10 mouse cellular contexts compared by ENCODE assay signal in the genomic region with DNA sequence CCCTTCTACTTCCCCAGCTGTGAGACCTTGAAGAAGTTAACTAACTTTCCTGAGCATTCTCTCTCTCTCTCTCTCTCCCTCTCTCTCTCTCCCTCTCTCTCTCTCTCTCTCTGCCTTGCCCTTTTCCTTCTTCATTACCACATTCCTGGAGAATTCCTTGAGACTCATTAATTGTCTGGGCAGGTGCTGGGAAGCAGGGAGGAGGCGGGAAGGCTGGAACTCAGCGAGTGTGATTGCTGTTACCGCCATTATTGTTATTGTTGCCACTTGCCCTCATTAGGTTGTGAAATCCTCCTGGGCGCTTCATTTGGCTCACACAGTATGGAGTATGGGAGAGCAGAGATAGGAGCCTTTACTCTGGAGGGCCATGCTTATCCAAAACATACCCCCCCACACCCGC. TPM values are rescaled to one million over a fixed set of nuclear protein-coding genes. Genes with fewer than 3 reads are reported as not detected.
A peak's percentile ranks its signal among the peaks of the same experiment; 100 is the strongest.
DNase-seq lines count a peak whose midpoint lies in the region; ATAC-seq and TF ChIP-seq lines count a peak whose summit lies in the region.
"Had no signal": no experiment of that assay in that cellular context is flagged by ENCODE, and none has a peak within 500 bp of the region (broad histone marks: within the 10 kb centered on the region; RNA-seq: fewer than 3 reads in every experiment).

No protein-coding gene starts in this region.

- 0 out of 2 replicates have a peak, but pooled peaks cover 3% of the 10 kb centered on the region for H3K27me3 ChIP-seq in heart, embryonic 16.5 days (ENCODE audit: control insufficient read depth, insufficient read depth, low read length)
- H3K27me3 ChIP-seq in C2C12 (ENCODE audit: control insufficient read depth, insufficient read depth, insufficient read length) = no peaks in the 10 kb centered on the region
- no peaks in the 10 kb centered on the region; the same call in 1 of the 2 replicates for H3K27me3 ChIP-seq in embryonic facial prominence, embryonic 15.5 days
- H3K27me3 ChIP-seq in liver, embryonic 14.5 days (ENCODE audit: control insufficient read depth, insufficient read depth, low read length) = no peaks in the 10 kb centered on the region

- intact Hi-C loops in heart, postnatal 36 days (cut with DNase I) = no loop called here

- H3K4me2 ChIP-seq in heart, embryonic 16.5 days (ENCODE audit: low read depth, low read length) = peak overlapping the region; percentile 50; the same call in 1 of the 2 replicates
- no peak overlapping the region for H3K4me2 ChIP-seq in embryonic facial prominence, embryonic 15.5 days (replicated peaks)
- peak overlapping the region; percentile 99 for H3K4me2 ChIP-seq in liver, embryonic 14.5 days (ENCODE audit: low read depth)

- no peak for TF ChIP-seq EP300 in liver, embryonic 14.5 days (IDR thresholded peaks at IDR 0.05; ENCODE audit: low read depth)

- H3ac ChIP-seq in C2C12 (ENCODE audit: control insufficient read depth, insufficient read length, low read depth) = no peak overlapping the region

- no peak overlapping the region for H3K4me3 ChIP-seq in heart, embryonic 16.5 days (ENCODE audit: low read length)
- no peak overlapping the region for H3K4me3 ChIP-seq in C2C12 (ENCODE audit: insufficient read depth, poor library complexity, severe bottlenecking)
- no peak overlapping the region for H3K4me3 ChIP-seq in embryonic facial prominence, embryonic 15.5 days (replicated peaks)
- H3K4me3 ChIP-seq in liver, embryonic 14.5 days (ENCODE audit: insufficient read depth in 1 of 2, low read depth in 2 of 2, low read length in 2 of 2) = no peak overlapping the region

- H3K79me3 ChIP-seq in C2C12 (ENCODE audit: low read depth) = no peaks in the 10 kb centered on the region

- WGBS in heart, embryonic 16.5 days = 22% methylated on average over 5 of the region's 5 CpGs
- WGBS in embryonic facial prominence, embryonic 15.5 days = 12% methylated on average over 5 of the region's 5 CpGs
- 17% methylated on average over 5 of the region's 5 CpGs for WGBS in liver, embryonic 14.5 days (ENCODE audit: insufficient replicate concordance)

- no peak overlapping the region for H3K9ac ChIP-seq in heart, embryonic 16.5 days (ENCODE audit: low read length)
- H3K9ac ChIP-seq in embryonic facial prominence, embryonic 15.5 days = no peak overlapping the region
- H3K9ac ChIP-seq in liver, embryonic 14.5 days (replicated peaks) = peak overlapping the region; percentile 99

- H3K27ac ChIP-seq in heart, embryonic 16.5 days (ENCODE audit: low read length) = no peak overlapping the region; the same call in 1 of the 2 replicates
- peak overlapping the region; percentile 55; the same call in 1 of the 2 replicates for H3K27ac ChIP-seq in embryonic facial prominence, embryonic 15.5 days (replicated peaks)
- H3K27ac ChIP-seq in liver, embryonic 14.5 days = peak overlapping the region; percentile 98

- H3K36me3 ChIP-seq in heart, embryonic 16.5 days (ENCODE audit: control insufficient read depth, insufficient read depth) = no peaks in the 10 kb centered on the region
- no peaks in the 10 kb centered on the region for H3K36me3 ChIP-seq in C2C12 (ENCODE audit: control insufficient read depth, insufficient read depth)
- H3K36me3 ChIP-seq in embryonic facial prominence, embryonic 15.5 days = no peaks in the 10 kb centered on the region
- H3K36me3 ChIP-seq in liver, embryonic 14.5 days (replicated peaks; ENCODE audit: control insufficient read depth, insufficient read depth, low read depth) = no peaks in the 10 kb centered on the region

- no peak for ATAC-seq in heart, embryonic 16.5 days (replicated peaks; ENCODE audit: extremely low read depth, insufficient read depth, low FRiP score)
- no peak for ATAC-seq in embryonic facial prominence, embryonic 15.5 days (ENCODE audit: insufficient number of reproducible peaks, low FRiP score, low TSS enrichment, low read depth)
- peak; percentile 21 for ATAC-seq in liver, embryonic 14.5 days (ENCODE audit: insufficient read depth)

- no peak for TF ChIP-seq CTCF in C2C12 (IDR thresholded peaks at IDR 0.05; ENCODE audit: control insufficient read depth, insufficient read depth, insufficient read length)
- TF ChIP-seq CTCF in liver, embryonic 14.5 days (IDR thresholded peaks at IDR 0.05; ENCODE audit: low read depth) = no peak

- no peaks in the 10 kb centered on the region for H3K79me2 ChIP-seq in C2C12 (ENCODE audit: control insufficient read depth, insufficient read depth)

- H3K9me3 ChIP-seq in heart, embryonic 16.5 days (replicated peaks; ENCODE audit: control insufficient read depth, low read length) = no peaks in the 10 kb centered on the region
- no peaks in the 10 kb centered on the region for H3K9me3 ChIP-seq in embryonic facial prominence, embryonic 15.5 days (replicated peaks)
- H3K9me3 ChIP-seq in liver, embryonic 14.5 days (ENCODE audit: control insufficient read depth, low read length) = no peaks in the 10 kb centered on the region

- peaks cover 39% of the 10 kb centered on the region for H3K4me1 ChIP-seq in heart, embryonic 16.5 days (ENCODE audit: control insufficient read depth, insufficient read depth, low read length)
- H3K4me1 ChIP-seq in embryonic facial prominence, embryonic 15.5 days = peaks cover 52% of the 10 kb centered on the region
- peaks cover 39 to 43% of the 10 kb centered on the region in 2 experiments for H3K4me1 ChIP-seq in liver, embryonic 14.5 days (replicated peaks; ENCODE audit: control insufficient read depth in 2 of 2, insufficient read depth in 2 of 2, low read length in 1 of 2)

- DNase-seq in heart, postnatal 36 days = no peak
- DNase-seq in liver, embryonic 14.5 days (ENCODE audit: low read depth in 3 of 3, low spot score in 3 of 3) = no peak
- DNase-seq in gastrocnemius, postnatal 25 days = no peak
- DNase-seq in T-cell, adult 2 months (ENCODE audit: low spot score) = no peak
- no peak for DNase-seq in right cerebral cortex, postnatal 25 days
- DNase-seq: cerebellum, postnatal 25 days; gastrocnemius, adult 2 months had no signal

TF ChIP-seq in C2C12, 6 proteins besides CTCF, POLR2A, EP300 and RAD21:
- TF ChIP-seq FOSL1 (IDR thresholded peaks at IDR 0.05; ENCODE audit: insufficient read depth, low read length, poor library complexity, severe bottlenecking) (no peak), MYOD1 (IDR thresholded peaks at IDR 0.05; ENCODE audit: control insufficient read depth, insufficient read length, low read depth) (no peak), USF1 (IDR thresholded peaks at IDR 0.05; ENCODE audit: low read depth) (no peak), CEBPB (IDR thresholded peaks at IDR 0.05; ENCODE audit: low read depth) (peak; percentile 7), MYOG (IDR thresholded peaks at IDR 0.05; ENCODE audit: control insufficient read depth, extremely low read depth, insufficient read length) (no peak), MAX (IDR thresholded peaks at IDR 0.05) (no peak)

RNA-seq across cellular contexts. Expression of a gene that starts 8.6 kb away (rescaled TPM):
- polyA plus RNA-seq in heart, embryonic 16.5 days (2015; fragmentation: Nextera tagmentation; extraction: Ambion mirVana) = 12.0 and 18.0 TPM in 2 replicates
- total RNA-seq in heart, postnatal 36 days (2021) = 10 to 100 TPM; 42.5 to 62.0 TPM
- 2.8 TPM for polyA plus RNA-seq in C2C12 (2012; fragmentation: generic; extraction: Trizol)
- 29.9 and 31.9 TPM in 2 replicates for polyA plus RNA-seq in embryonic facial prominence, embryonic 15.5 days (2015; fragmentation: Nextera tagmentation; extraction: Ambion mirVana)
- polyA plus RNA-seq in liver, embryonic 14.5 days (2012; rRNA removed) = 46.8 and 55.8 TPM in 2 replicates
- 41.1 and 59.5 TPM in 2 replicates for polyA plus RNA-seq in liver, embryonic 14.5 days (2014; fragmentation: Nextera tagmentation; extraction: Ambion mirVana)
- total RNA-seq in gastrocnemius, postnatal 25 days (2021) = 10 to 100 TPM; 16.7 to 22.6 TPM

RNA-seq across cellular contexts. Expression of a gene that starts 34.3 kb away (rescaled TPM):
- polyA plus RNA-seq in heart, embryonic 16.5 days (2015; fragmentation: Nextera tagmentation; extraction: Ambion mirVana) = 4.9 and 5.2 TPM in 2 replicates
- 1 to 10 TPM; 1.9 to 2.1 TPM for total RNA-seq in heart, postnatal 36 days (2021)
- 19.4 TPM for polyA plus RNA-seq in C2C12 (2012; fragmentation: generic; extraction: Trizol)
- polyA plus RNA-seq in embryonic facial prominence, embryonic 15.5 days (2015; fragmentation: Nextera tagmentation; extraction: Ambion mirVana) = 3.2 and 3.8 TPM in 2 replicates
- polyA plus RNA-seq in liver, embryonic 14.5 days (2012; rRNA removed) = 8.3 and 9.6 TPM in 2 replicates
- 4.9 and 5.8 TPM in 2 replicates for polyA plus RNA-seq in liver, embryonic 14.5 days (2014; fragmentation: Nextera tagmentation; extraction: Ambion mirVana)
- total RNA-seq in gastrocnemius, postnatal 25 days (2021) = under 1 TPM; 0.41 to 0.86 TPM

RNA-seq across cellular contexts. Expression of a gene that starts 59.7 kb away (rescaled TPM):
- polyA plus RNA-seq in heart, embryonic 16.5 days (2015; fragmentation: Nextera tagmentation; extraction: Ambion mirVana) = 0.71 and 1.4 TPM in 2 replicates
- total RNA-seq in heart, postnatal 36 days (2021) = under 1 TPM; 0.24 to 0.31 TPM
- polyA plus RNA-seq in C2C12 (2012; fragmentation: generic; extraction: Trizol) = 0.18 TPM
- 0.07 and 0.08 TPM in 2 replicates for polyA plus RNA-seq in embryonic facial prominence, embryonic 15.5 days (2015; fragmentation: Nextera tagmentation; extraction: Ambion mirVana)
- 0.45 and 0.54 TPM in 2 replicates for polyA plus RNA-seq in liver, embryonic 14.5 days (2012; rRNA removed)
- 0.14 and 0.67 TPM in 2 replicates for polyA plus RNA-seq in liver, embryonic 14.5 days (2014; fragmentation: Nextera tagmentation; extraction: Ambion mirVana)
- total RNA-seq in gastrocnemius, postnatal 25 days (2021) = not detected
